Mouse (Mus musculus): Measurements from ENCODE around the gene Cyp4b1.

GRCm38 (mm10) chr4:115614005-115614404 lies 33.5 kb downstream of the Cyp4b1 start:
- TF ChIP-seq POLR2A (IDR thresholded peaks at IDR 0.05; ENCODE audit: insufficient read length, low read depth) (no peak), TCF12 (IDR thresholded peaks at IDR 0.05; ENCODE audit: insufficient read depth, poor library complexity, severe bottlenecking) (no peak), CEBPB (IDR thresholded peaks at IDR 0.05; ENCODE audit: insufficient read depth, poor library complexity, severe bottlenecking) (no peak)

Data from myocyte (in vitro differentiated cells).